Mouse (Mus musculus) lung, postnatal 14 days (tissue): ENCODE results near the gene Specc1.
A peak's percentile ranks its signal among the peaks of the same experiment; 100 is the strongest.

Source experiments
- DNase-seq: peaks from one replicate; pipeline ENCODE4 v3.0.0; 2021

The Specc1 gene

GRCm38 (mm10) chr11:62051487-62051886 lies 94.9 kb downstream of the Specc1 start:
- no peak for DNase-seq

GRCm38 (mm10) chr11:62053928-62054327 lies 97.4 kb downstream of the Specc1 start:
- no peak for DNase-seq

GRCm38 (mm10) chr11:62064565-62064964 lies 108.0 kb downstream of the Specc1 start:
- DNase-seq = no peak

DNA sequence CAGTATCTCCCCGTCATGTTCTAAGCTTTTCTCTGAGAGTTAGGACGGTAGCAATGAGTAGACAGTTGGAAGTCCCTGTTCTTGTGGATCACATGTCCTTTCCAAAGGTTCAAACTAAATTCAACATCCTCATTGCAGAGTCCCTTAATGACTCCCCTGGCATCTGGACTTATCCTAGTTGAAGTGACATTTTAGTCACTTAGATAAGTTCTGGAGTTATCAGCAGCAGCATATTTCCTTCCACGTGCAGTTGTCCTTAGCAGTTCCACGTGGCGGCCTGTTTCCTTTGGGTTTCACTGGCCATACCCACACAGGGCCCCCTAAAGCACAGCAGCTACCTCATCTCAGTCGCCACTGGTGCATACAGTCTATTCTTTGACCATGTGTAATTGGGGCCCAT lies 109.1 kb downstream of the Specc1 start:
- DNase-seq = no peak

DNA sequence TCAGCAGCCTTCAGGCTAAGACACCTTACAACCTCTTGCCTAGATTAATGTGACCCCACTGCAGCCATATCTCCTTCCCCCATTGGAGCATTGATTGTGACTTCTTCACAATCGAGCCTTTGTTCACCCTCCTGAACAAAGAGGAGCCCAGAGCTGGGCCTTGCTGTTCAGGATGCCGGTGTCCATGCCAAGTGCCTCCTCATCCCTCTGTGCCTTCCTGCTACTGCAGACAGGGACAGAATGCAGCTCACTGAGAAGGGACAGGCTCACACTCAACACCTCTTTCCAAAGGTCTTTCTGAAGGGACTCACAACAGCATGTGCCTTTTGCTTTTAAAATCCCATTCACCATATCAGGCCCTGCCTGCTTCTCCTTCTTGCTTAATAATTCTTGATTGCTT lies 113.0 kb downstream of the Specc1 start:
- no peak for DNase-seq

DNA sequence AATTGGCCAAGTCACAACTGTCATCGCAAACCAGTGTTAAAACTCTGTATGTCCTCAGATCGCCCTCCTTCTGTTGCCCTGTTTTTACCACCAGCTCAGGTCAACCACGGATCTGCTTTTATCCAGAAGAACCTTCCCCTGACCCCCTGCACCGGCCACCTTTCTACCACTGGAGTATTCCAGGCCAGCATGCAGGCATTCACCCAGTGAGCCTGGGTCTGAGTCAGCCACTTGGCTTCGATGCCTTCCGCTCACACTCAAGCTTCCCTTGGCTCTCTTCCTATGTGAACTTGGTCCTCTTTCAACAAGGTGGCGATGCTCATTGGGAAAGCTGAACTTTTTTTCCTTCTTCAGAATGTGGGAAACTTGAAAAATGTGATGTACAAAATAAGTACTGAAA lies 113.6 kb downstream of the Specc1 start:
- DNase-seq = peak; percentile 25

DNA sequence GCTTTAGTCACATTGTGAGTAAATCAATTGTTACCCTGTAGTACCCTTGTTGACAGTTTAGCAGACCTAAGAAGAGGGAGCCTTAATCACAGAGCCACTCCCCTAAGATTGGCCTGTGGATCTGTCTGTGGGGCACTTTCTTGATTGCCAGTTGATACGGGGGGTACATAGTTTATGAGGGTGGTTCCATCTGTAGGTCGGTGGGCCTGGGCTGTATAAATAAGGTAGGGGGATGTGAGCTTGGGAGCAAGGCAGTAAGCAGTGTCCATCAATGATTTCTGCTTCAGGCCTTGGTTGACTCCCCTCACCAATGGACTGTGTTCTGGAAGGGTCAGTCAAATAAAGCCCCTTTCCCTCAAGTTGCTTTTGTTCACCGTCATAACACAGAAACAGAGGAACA lies 115.8 kb downstream of the Specc1 start:
- no peak for DNase-seq

- peak; percentile 30 for DNase-seq
Observed at GRCm38 (mm10) chr11:62073575-62074140, 117.1 kb downstream of the Specc1 start.

DNA sequence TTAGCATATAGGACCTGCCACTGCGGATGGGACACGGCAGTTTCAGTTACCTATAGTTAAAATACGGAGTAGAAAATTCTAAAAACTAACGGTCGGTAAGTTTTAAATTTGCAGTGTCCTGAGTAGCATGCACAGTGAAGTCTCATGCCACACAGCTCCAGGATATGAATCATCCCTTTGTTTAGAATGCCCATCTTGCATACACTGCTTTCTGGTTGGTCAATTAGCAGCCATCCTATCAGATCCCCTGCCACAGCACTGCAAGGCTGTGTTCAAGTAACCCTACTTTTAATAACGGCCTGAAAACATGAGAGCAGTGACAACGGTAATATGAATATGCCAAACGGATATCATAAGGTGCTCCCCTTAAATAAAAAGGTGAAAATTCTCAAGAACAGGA lies 118.0 kb downstream of the Specc1 start:
- no peak for DNase-seq

- no peak for DNase-seq
Observed at GRCm38 (mm10) chr11:62075071-62075470, 118.5 kb downstream of the Specc1 start.

DNA sequence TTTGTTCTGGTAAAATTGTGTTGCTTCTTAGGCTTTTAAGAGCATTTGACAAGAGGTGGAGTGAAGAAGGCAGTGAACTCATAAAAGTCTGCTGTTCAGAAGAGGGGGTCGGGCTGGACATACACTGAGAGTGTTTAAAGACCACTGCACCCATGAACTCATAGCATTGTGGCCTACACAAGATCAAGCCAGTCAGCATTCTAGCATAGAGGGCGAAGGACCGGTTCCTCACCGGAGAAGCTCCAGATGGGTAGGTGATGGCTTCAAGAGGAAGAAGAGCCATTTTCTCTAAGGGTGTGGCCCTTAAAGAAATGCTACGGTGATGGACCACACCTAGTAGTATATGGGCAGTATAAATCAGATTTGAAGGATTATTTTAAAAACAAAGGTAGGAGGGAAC lies 119.0 kb downstream of the Specc1 start:
- DNase-seq = no peak

GRCm38 (mm10) chr11:62076345-62077156 lies 120.0 kb downstream of the Specc1 start:
- peak; percentile 99 for DNase-seq

- DNase-seq = no peak
Observed at GRCm38 (mm10) chr11:62077157-62077865, 120.7 kb downstream of the Specc1 start.

- no peak for DNase-seq
Observed at GRCm38 (mm10) chr11:62078371-62078770, 121.8 kb downstream of the Specc1 start.

DNA sequence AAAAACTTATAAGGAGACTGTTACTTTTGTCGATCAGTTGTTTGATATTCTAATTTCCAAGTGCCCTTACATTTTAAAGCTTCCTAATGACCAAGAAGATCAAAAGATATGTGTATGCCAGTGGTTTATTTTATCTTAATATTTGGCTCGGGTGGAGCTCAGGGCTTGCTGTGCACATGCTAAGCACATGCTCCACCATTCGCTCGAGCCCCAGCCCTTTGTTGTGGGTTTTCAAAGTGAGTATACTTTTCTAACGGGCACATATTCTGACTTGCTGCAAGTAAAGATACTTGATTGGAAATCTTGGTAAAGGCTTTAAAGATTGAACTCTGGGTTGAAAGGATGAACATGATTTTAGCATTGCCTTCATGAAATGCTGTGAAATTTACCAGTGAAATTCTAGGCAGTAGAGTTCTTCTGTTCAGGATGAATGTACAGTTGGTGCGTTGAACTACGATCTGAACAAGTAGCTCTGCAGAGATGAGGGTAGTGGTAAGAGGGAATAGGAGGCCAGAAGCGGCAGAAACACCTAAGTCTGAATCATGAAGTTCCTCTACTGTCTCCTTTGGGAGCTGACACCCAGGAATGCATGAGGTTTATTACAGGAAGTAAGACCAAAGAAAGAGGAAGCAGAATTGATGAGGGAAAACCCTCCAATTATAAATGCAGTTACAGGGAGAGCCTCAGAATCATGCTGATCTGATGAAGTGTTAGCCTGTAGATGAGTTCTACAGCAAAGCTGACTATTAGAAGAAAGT lies 122.7 kb downstream of the Specc1 start:
- no peak for DNase-seq

- DNase-seq = no peak
Observed at GRCm38 (mm10) chr11:62080476-62080875, 123.9 kb downstream of the Specc1 start.

DNA sequence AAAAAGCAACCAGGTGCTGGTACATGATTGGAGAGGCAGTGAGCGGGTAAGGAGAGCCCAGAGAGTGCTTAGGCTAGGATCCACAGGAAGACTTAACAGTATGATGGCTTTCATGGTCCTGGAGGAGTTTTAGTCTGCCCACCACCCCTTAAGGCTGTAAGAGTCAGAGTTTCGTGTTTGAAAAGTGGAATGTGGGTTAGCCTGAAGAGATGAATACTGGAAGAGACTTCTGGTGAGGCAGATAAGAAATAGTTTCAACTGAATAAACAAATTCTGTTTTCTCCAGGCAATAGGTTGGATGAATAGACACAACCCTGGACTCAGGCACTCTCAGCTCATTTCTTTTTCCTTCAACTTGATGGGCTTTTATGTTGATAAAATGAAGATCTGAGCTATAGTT lies 130.1 kb downstream of the Specc1 start:
- DNase-seq = no peak

- no peak for DNase-seq
Observed at GRCm38 (mm10) chr11:62087051-62087450, 130.5 kb downstream of the Specc1 start.

GRCm38 (mm10) chr11:62088651-62089050 lies 132.1 kb downstream of the Specc1 start:
- DNase-seq = no peak

- DNase-seq = no peak
Observed at GRCm38 (mm10) chr11:62090321-62090720, 133.8 kb downstream of the Specc1 start.

DNA sequence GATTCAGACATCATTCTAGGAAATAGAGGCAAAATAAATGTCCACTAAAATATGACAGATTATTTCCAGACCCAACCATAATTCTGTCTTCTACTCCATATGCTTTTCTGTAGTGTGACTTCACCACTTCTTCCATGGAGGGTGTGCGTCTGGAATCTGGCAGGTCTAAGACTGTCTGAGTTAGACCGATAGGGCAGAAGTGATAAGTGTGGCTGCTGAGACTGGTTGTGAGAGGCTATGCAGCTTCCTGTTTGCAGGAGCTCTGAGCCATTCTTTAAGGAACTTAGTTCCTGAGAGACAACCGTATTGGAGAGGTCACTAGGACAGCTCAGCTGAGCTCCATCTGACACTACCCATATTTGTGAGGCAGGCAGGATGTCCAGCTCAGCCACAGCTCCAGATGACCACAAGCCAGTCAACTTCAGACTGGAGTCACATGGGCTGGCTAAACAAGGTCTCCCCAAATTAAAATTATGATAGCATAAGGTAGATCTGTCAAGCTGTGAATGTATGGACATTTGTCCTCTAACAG lies 146.9 kb downstream of the Specc1 start:
- no peak for DNase-seq

- no peak for DNase-seq
Observed at GRCm38 (mm10) chr11:62106401-62106871, 149.9 kb downstream of the Specc1 start.
